Mouse (Mus musculus) A20 (cell line): ENCODE results near the gene Adgrl2.

Experiments
- DNase-seq: peaks from one replicate; pipeline ENCODE4 v3.0.0-alpha.2; 2011; ENCODE audit warnings: low read depth, low spot score

Gene Adgrl2

GRCm38 (mm10) chr3:148977124-148977529, 13.2 kb downstream of the Adgrl2 start:
- DNase-seq, result no peak

- no peak for DNase-seq
Measured at GRCm38 (mm10) chr3:148971893-148972596, 18.3 kb downstream of the Adgrl2 start.

- DNase-seq, result no peak
Measured at GRCm38 (mm10) chr3:148964991-148965605, 25.3 kb downstream of the Adgrl2 start.

- no peak for DNase-seq
Measured at GRCm38 (mm10) chr3:148963381-148964044, 26.8 kb downstream of the Adgrl2 start.

GRCm38 (mm10) chr3:148961611-148962010, 28.7 kb downstream of the Adgrl2 start:
- DNase-seq, result no peak

GRCm38 (mm10) chr3:148960751-148961289, 29.5 kb downstream of the Adgrl2 start:
- no peak for DNase-seq

- DNase-seq, result no peak
Measured at GRCm38 (mm10) chr3:148960215-148960614, 30.1 kb downstream of the Adgrl2 start.

GRCm38 (mm10) chr3:148959327-148960025, 30.9 kb downstream of the Adgrl2 start:
- no peak for DNase-seq

GRCm38 (mm10) chr3:148958714-148959113, 31.6 kb downstream of the Adgrl2 start:
- DNase-seq, result no peak

- no peak for DNase-seq
Measured at GRCm38 (mm10) chr3:148958185-148958584, 32.2 kb downstream of the Adgrl2 start.

- DNase-seq, result no peak
Measured at GRCm38 (mm10) chr3:148956887-148957286, 33.5 kb downstream of the Adgrl2 start.

- no peak for DNase-seq
Measured at GRCm38 (mm10) chr3:148949796-148950195, 40.6 kb downstream of the Adgrl2 start.

- no peak for DNase-seq
Measured at GRCm38 (mm10) chr3:148947805-148948405, 42.5 kb downstream of the Adgrl2 start.

- no peak for DNase-seq
Measured at GRCm38 (mm10) chr3:148947266-148947665, 43.1 kb downstream of the Adgrl2 start.

GRCm38 (mm10) chr3:148945534-148945933, 44.8 kb downstream of the Adgrl2 start:
- no peak for DNase-seq

- DNase-seq, result no peak
Measured at GRCm38 (mm10) chr3:148939457-148939856, 50.9 kb downstream of the Adgrl2 start.

- DNase-seq, result no peak
Measured at GRCm38 (mm10) chr3:148935056-148935455, 55.3 kb downstream of the Adgrl2 start.

- DNase-seq, result no peak
Measured at GRCm38 (mm10) chr3:148934279-148934678, 56.1 kb downstream of the Adgrl2 start.

- peak; percentile 55 for DNase-seq
Measured at GRCm38 (mm10) chr3:148933160-148933559, 57.2 kb downstream of the Adgrl2 start.

GRCm38 (mm10) chr3:148930913-148931312, 59.4 kb downstream of the Adgrl2 start:
- DNase-seq, result no peak

GRCm38 (mm10) chr3:148926330-148926729, 64.0 kb downstream of the Adgrl2 start:
- no peak for DNase-seq
